ENCODE assay signal across 23 mouse cellular contexts in the genomic region with DNA sequence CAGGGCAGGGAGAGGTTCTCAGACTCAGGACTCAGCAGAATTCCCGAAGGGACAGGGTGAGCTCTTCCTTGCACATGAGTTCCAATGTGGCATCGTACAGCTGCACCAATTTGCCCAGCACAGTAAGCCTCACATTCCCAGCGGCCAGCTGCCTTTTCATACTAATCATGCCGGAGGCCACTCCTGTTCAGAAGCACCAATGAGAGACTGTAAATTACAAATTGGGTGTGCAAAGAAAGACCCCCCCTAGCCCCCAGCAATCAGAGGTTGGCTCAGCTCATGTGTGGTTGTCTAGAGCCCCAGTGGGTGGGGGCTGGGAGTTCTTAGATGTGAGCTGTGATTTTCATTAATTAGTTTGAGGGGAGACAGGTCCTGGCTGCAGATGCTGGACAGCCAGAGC.
DNase-seq lines count a peak whose midpoint lies in the region; ATAC-seq and TF ChIP-seq lines count a peak whose summit lies in the region.
"Had no signal": no experiment of that assay in that cellular context is flagged by ENCODE, and none has a peak within 500 bp of the region (broad histone marks: within the 10 kb centered on the region; RNA-seq: fewer than 3 reads in every experiment).

No protein-coding gene starts in this region.

- H3K4me1 ChIP-seq in forebrain, embryonic 10.5 days, result peaks cover 11% of the 10 kb centered on the region
- H3K4me1 ChIP-seq in forebrain, embryonic 11.5 days (replicated peaks; ENCODE audit: control insufficient read depth, insufficient read depth, low read length), result peaks cover 2% of the 10 kb centered on the region; the same call in 1 of the 2 replicates
- 0 out of 2 replicates have a peak, but pooled peaks cover 7% of the 10 kb centered on the region for H3K4me1 ChIP-seq in midbrain, postnatal 0 days (ENCODE audit: insufficient read depth, low read length)
- H3K4me1 ChIP-seq in midbrain, embryonic 11.5 days (ENCODE audit: control insufficient read depth, insufficient read depth, low read length), result no peaks in the 10 kb centered on the region; the same call in 1 of the 2 replicates
- peaks cover 18% of the 10 kb centered on the region for H3K4me1 ChIP-seq in forebrain, embryonic 15.5 days
- H3K4me1 ChIP-seq: heart, embryonic 12.5 days had no signal

- H3K9ac ChIP-seq in forebrain, embryonic 11.5 days (ENCODE audit: low read length), result no peak overlapping the region
- 0 out of 2 replicates have a peak overlapping the region, but pooled peaks have one; percentile 8 for H3K9ac ChIP-seq in midbrain, postnatal 0 days (replicated peaks; ENCODE audit: low read length, poor library complexity, severe bottlenecking)
- no peak overlapping the region for H3K9ac ChIP-seq in midbrain, embryonic 11.5 days (ENCODE audit: low read length)
- H3K9ac ChIP-seq in forebrain, embryonic 15.5 days (replicated peaks), result no peak overlapping the region
- H3K9ac ChIP-seq: embryonic facial prominence, embryonic 12.5 days; heart, embryonic 12.5 days; liver, embryonic 14.5 days; lung, embryonic 14.5 days; neural tube, embryonic 15.5 days had no signal

- peak; percentile 7 for DNase-seq in forebrain, embryonic 10.5 days (ENCODE audit: extremely low spot score, low spot score)
- DNase-seq in forebrain, embryonic 11.5 days (ENCODE audit: low spot score), result no peak
- DNase-seq in midbrain, postnatal 0 days (ENCODE audit: low spot score), result peak; percentile 59
- DNase-seq in midbrain, embryonic 11.5 days (ENCODE audit: low spot score, missing footprints), result no peak
- peak; percentile 5 for DNase-seq in telencephalon, adult 2 months (ENCODE audit: low read depth, low spot score)
- DNase-seq in cerebellum, adult 11-12 months, result no peak
- DNase-seq in lung, postnatal 25 days (ENCODE audit: low spot score), result no peak
- DNase-seq: adrenal gland, adult 8-10 months; cerebellum, adult 9-11 months; gastrocnemius, postnatal 10 days; heart, postnatal 10 days; kidney, adult 18-20 months; kidney, postnatal 4 days; lung, embryonic 14.5 days; lung, postnatal 36 days; thymus, postnatal 36 days had no signal

- H3K27ac ChIP-seq in forebrain, embryonic 10.5 days, result no peak overlapping the region
- H3K27ac ChIP-seq in forebrain, embryonic 11.5 days (ENCODE audit: low read depth, low read length), result no peak overlapping the region
- H3K27ac ChIP-seq in midbrain, postnatal 0 days (ENCODE audit: low read depth, low read length), result no peak overlapping the region
- no peak overlapping the region for H3K27ac ChIP-seq in midbrain, embryonic 11.5 days (ENCODE audit: low read depth, low read length)
- peak overlapping the region; percentile 27; the same call in 1 of the 2 replicates for H3K27ac ChIP-seq in forebrain, embryonic 15.5 days (replicated peaks)
- H3K27ac ChIP-seq: embryonic facial prominence, embryonic 12.5 days; liver, embryonic 14.5 days; neural tube, embryonic 15.5 days had no signal

- WGBS in forebrain, embryonic 10.5 days, result 87% methylated on average over 4 of the region's 4 CpGs
- 79% methylated on average over 4 of the region's 4 CpGs for WGBS in forebrain, embryonic 11.5 days
- 51% methylated on average over 4 of the region's 4 CpGs for WGBS in midbrain, postnatal 0 days
- 87% methylated on average over 4 of the region's 4 CpGs for WGBS in midbrain, embryonic 11.5 days
- 45% methylated on average over 4 of the region's 4 CpGs for WGBS in forebrain, embryonic 15.5 days

- H3K4me3 ChIP-seq in forebrain, embryonic 10.5 days, result no peak overlapping the region
- no peak overlapping the region for H3K4me3 ChIP-seq in forebrain, embryonic 11.5 days (ENCODE audit: low read depth, low read length)
- H3K4me3 ChIP-seq in midbrain, postnatal 0 days (ENCODE audit: low read depth, low read length), result no peak overlapping the region
- no peak overlapping the region for H3K4me3 ChIP-seq in midbrain, embryonic 11.5 days (ENCODE audit: low read depth, low read length)
- H3K4me3 ChIP-seq in forebrain, embryonic 15.5 days, result no peak overlapping the region
- H3K4me3 ChIP-seq: embryonic facial prominence, embryonic 12.5 days; erythroblast, embryonic 14.5 days; heart, embryonic 12.5 days; neural tube, embryonic 15.5 days had no signal

- no peaks in the 10 kb centered on the region for H3K9me3 ChIP-seq in forebrain, embryonic 10.5 days
- no peaks in the 10 kb centered on the region for H3K9me3 ChIP-seq in forebrain, embryonic 11.5 days (ENCODE audit: control insufficient read depth, low read length)
- H3K9me3 ChIP-seq in midbrain, postnatal 0 days (ENCODE audit: low read length), result no peaks in the 10 kb centered on the region
- no peaks in the 10 kb centered on the region for H3K9me3 ChIP-seq in midbrain, embryonic 11.5 days (ENCODE audit: control insufficient read depth, low read length)
- H3K9me3 ChIP-seq in forebrain, embryonic 15.5 days, result no peaks in the 10 kb centered on the region
- H3K9me3 ChIP-seq: embryonic facial prominence, embryonic 12.5 days; heart, embryonic 12.5 days; neural tube, embryonic 15.5 days had no signal

- H3K4me2 ChIP-seq in forebrain, embryonic 11.5 days (ENCODE audit: low read depth, low read length, severe bottlenecking), result no peak overlapping the region
- no peak overlapping the region for H3K4me2 ChIP-seq in midbrain, postnatal 0 days (ENCODE audit: low read depth, low read length, poor library complexity, severe bottlenecking)
- no peak overlapping the region for H3K4me2 ChIP-seq in midbrain, embryonic 11.5 days
- no peak overlapping the region for H3K4me2 ChIP-seq in forebrain, embryonic 15.5 days (replicated peaks)
- H3K4me2 ChIP-seq: embryonic facial prominence, embryonic 12.5 days; heart, embryonic 12.5 days; lung, embryonic 14.5 days; neural tube, embryonic 15.5 days had no signal

- no peak for TF ChIP-seq CTCF in midbrain, postnatal 0 days (IDR thresholded peaks at IDR 0.05)

- no peak for ATAC-seq in forebrain, embryonic 11.5 days (replicated peaks; ENCODE audit: low FRiP score)
- ATAC-seq in midbrain, postnatal 0 days (ENCODE audit: low FRiP score), result no peak
- ATAC-seq in midbrain, embryonic 11.5 days (ENCODE audit: low FRiP score), result no peak
- peak; percentile 67 for ATAC-seq in forebrain, embryonic 15.5 days (replicated peaks)
- ATAC-seq: CD4-positive, CD25-positive, alpha-beta regulatory T cell, adult 4 months had no signal

- no peaks in the 10 kb centered on the region for H3K36me3 ChIP-seq in forebrain, embryonic 10.5 days (replicated peaks)
- H3K36me3 ChIP-seq in forebrain, embryonic 11.5 days (ENCODE audit: control insufficient read depth, insufficient read depth, low read length), result no peaks in the 10 kb centered on the region
- no peaks in the 10 kb centered on the region for H3K36me3 ChIP-seq in midbrain, postnatal 0 days (ENCODE audit: insufficient read depth, low read length)
- no peaks in the 10 kb centered on the region for H3K36me3 ChIP-seq in midbrain, embryonic 11.5 days (ENCODE audit: control insufficient read depth, insufficient read depth, low read length)
- H3K36me3 ChIP-seq in forebrain, embryonic 15.5 days, result no peaks in the 10 kb centered on the region
- H3K36me3 ChIP-seq: embryonic facial prominence, embryonic 12.5 days; heart, embryonic 12.5 days; neural tube, embryonic 15.5 days had no signal

- no peaks in the 10 kb centered on the region for H3K27me3 ChIP-seq in forebrain, embryonic 10.5 days (ENCODE audit: poor library complexity, severe bottlenecking)
- H3K27me3 ChIP-seq in forebrain, embryonic 11.5 days (ENCODE audit: control insufficient read depth, insufficient read depth, low read length), result no peaks in the 10 kb centered on the region
- no peaks in the 10 kb centered on the region for H3K27me3 ChIP-seq in midbrain, postnatal 0 days (ENCODE audit: insufficient read depth, low read length)
- no peaks in the 10 kb centered on the region for H3K27me3 ChIP-seq in midbrain, embryonic 11.5 days (ENCODE audit: control insufficient read depth, insufficient read depth, low read length)
- H3K27me3 ChIP-seq in forebrain, embryonic 15.5 days, result no peaks in the 10 kb centered on the region
- H3K27me3 ChIP-seq: embryonic facial prominence, embryonic 12.5 days; heart, embryonic 12.5 days; neural tube, embryonic 15.5 days had no signal

Comparison
In these comparisons a context has a peak if more than half of its experiments do, and no peak if none do; other contexts are left out.
1. DNase-seq: peak in forebrain, embryonic 10.5 days (single experiment), midbrain, postnatal 0 days (single experiment) and telencephalon, adult 2 months (single experiment); none in forebrain, embryonic 11.5 days (single experiment), midbrain, embryonic 11.5 days (single experiment), cerebellum, adult 11-12 months (single experiment) and lung, postnatal 25 days (single experiment).